Mouse (Mus musculus) intestine, embryonic 16.5 days (tissue): ENCODE results near the gene Cdc42bpb. TPM values are rescaled to one million over a fixed set of nuclear protein-coding genes. Genes with fewer than 3 reads are reported as not detected.

ENCODE experiments used
- ATAC-seq: fragments of 200-750 bp; cut with Nextera tagmentation; 2 replicates; pipeline ENCODE4 v1.8.0; 2017; ENCODE audit warnings: moderate TSS enrichment, moderate library complexity
- H3K27ac ChIP-seq: fragments of 300-500 bp; sonication (generic); 2 replicates; pipeline ENCODE4 v1.5.1; 2014; ENCODE audit warnings: mild to moderate bottlenecking, low read length
- H3K27me3 ChIP-seq: fragments of 300-500 bp; sonication (generic); replicated peaks from 2 replicates; pipeline ENCODE4 v1.6.1; 2014; ENCODE audit warnings: low read length, control low read depth, mixed read lengths; ENCODE audit not compliant: control insufficient read depth, insufficient read depth
- H3K36me3 ChIP-seq: fragments of 300-500 bp; sonication (generic); 2 replicates; pipeline ENCODE4 v1.6.1; 2014; ENCODE audit warnings: low read length, control low read depth; ENCODE audit not compliant: control insufficient read depth, insufficient read depth
- H3K4me1 ChIP-seq: fragments of 300-500 bp; sonication (generic); 2 replicates; pipeline ENCODE4 v1.6.1; 2014; ENCODE audit warnings: low read length, control low read depth, mixed read lengths; ENCODE audit not compliant: control insufficient read depth, insufficient read depth
- H3K4me2 ChIP-seq: fragments of 300-500 bp; sonication (generic); 2 replicates; pipeline ENCODE4 v1.6.1; 2014; ENCODE audit warnings: low read depth, low read length, control low read depth
- H3K4me3 ChIP-seq: fragments of 300-500 bp; sonication (generic); 2 replicates; pipeline ENCODE4 v1.5.1; 2014; ENCODE audit warnings: mild to moderate bottlenecking, low read length
- H3K9ac ChIP-seq: fragments of 300-500 bp; sonication (generic); 2 replicates; pipeline ENCODE4 v1.6.1; 2014; ENCODE audit warnings: low read depth, low read length
- H3K9me3 ChIP-seq: fragments of 300-500 bp; sonication (generic); 2 replicates; pipeline ENCODE4 v1.6.1; 2016; ENCODE audit warnings: low read length, control low read depth; ENCODE audit not compliant: control insufficient read depth
- WGBS: fragments of 180-500 bp; shearing (Covaris S2); extraction: QIAGEN DNeasy Blood & Tissue Kit; methylation state at CpG from one replicate; pipeline ENCODE4 v1.1.7; 2014; 5-methylcytosine and 5-hydroxymethylcytosine counted together
- polyA plus RNA-seq: library from polyadenylated mRNA; unstranded; fragments of >200 nt; fragmentation: Nextera tagmentation; extraction: Ambion mirVana; gene quantifications from 2 replicates; pipeline ENCODE4 v1.2.1, GENCODE M21; 2015

Cdc42bpb gene
- polyA plus RNA-seq, 1 experiment from 2014 or later, result 32.5 TPM

GRCm38 (mm10) chr12:111396997-111397396 is 19.5 kb upstream of the Cdc42bpb start:
- WGBS, result 56% methylated on average over 5 of the region's 5 CpGs
- H3K9me3 ChIP-seq, result no peaks in the 10 kb centered on the region
- H3K27ac ChIP-seq, result no peak overlapping the region
- no peak overlapping the region for H3K4me3 ChIP-seq
- no peaks in the 10 kb centered on the region for H3K36me3 ChIP-seq
- H3K9ac ChIP-seq, result no peak overlapping the region
- 0 out of 2 replicates have a peak, but pooled peaks cover 5% of the 10 kb centered on the region for H3K4me1 ChIP-seq
- H3K4me2 ChIP-seq, result no peak overlapping the region
- H3K27me3 ChIP-seq, result no peaks in the 10 kb centered on the region
- ATAC-seq, result no peak

- no peak overlapping the region for H3K27ac ChIP-seq
- no peaks in the 10 kb centered on the region for H3K9me3 ChIP-seq
- H3K27me3 ChIP-seq, result no peaks in the 10 kb centered on the region
- H3K36me3 ChIP-seq, result no peaks in the 10 kb centered on the region
- no peak for ATAC-seq
- no peak overlapping the region for H3K9ac ChIP-seq
- H3K4me3 ChIP-seq, result no peak overlapping the region
- no peak overlapping the region for H3K4me2 ChIP-seq
- WGBS, result 84% methylated on average over 6 of the region's 6 CpGs
- H3K4me1 ChIP-seq, result no peaks in the 10 kb centered on the region
These were observed 16.5 kb upstream of the Cdc42bpb start for GRCm38 (mm10) chr12:111394008-111394407.

- ATAC-seq, result peak; percentile 44; the same call in 1 of the 2 replicates
These were observed 9.6 kb upstream of the Cdc42bpb start for GRCm38 (mm10) chr12:111387146-111387545.

GRCm38 (mm10) chr12:111386642-111387120 is 9.2 kb upstream of the Cdc42bpb start:
- H3K9ac ChIP-seq, result peak overlapping the region; percentile 6; the same call in 1 of the 2 replicates
- H3K4me2 ChIP-seq, result 0 out of 2 replicates have a peak overlapping the region, but pooled peaks have one; percentile 5
- H3K9me3 ChIP-seq, result no peaks in the 10 kb centered on the region
- H3K4me1 ChIP-seq, result peaks cover 10% of the 10 kb centered on the region
- 29% methylated on average over 8 of the region's 8 CpGs for whole genome bisulfite sequencing
- peak overlapping the region; percentile 60 for H3K27ac ChIP-seq
- ATAC-seq, result peak; percentile 94
- H3K36me3 ChIP-seq, result no peaks in the 10 kb centered on the region
- H3K27me3 ChIP-seq, result no peaks in the 10 kb centered on the region
- no peak overlapping the region for H3K4me3 ChIP-seq

More at GRCm38 (mm10) chr12:111387146-111387545, 9.6 kb upstream of the Cdc42bpb start:
- H3K27me3 ChIP-seq, result no peaks in the 10 kb centered on the region
- H3K4me2 ChIP-seq, result no peak overlapping the region
- no peaks in the 10 kb centered on the region for H3K9me3 ChIP-seq
- no peak overlapping the region for H3K9ac ChIP-seq
- H3K36me3 ChIP-seq, result no peaks in the 10 kb centered on the region
- H3K4me1 ChIP-seq, result peaks cover 10% of the 10 kb centered on the region
- H3K4me3 ChIP-seq, result no peak overlapping the region
- 76% methylated on average over 4 of the region's 4 CpGs for WGBS
- H3K27ac ChIP-seq, result peak overlapping the region; percentile 66; the same call in 1 of the 2 replicates

- Histone ChIP-seq H3K27me3 (no peaks in the 10 kb centered on the region), H3K27ac (peak overlapping the region; percentile 60), H3K4me3 (no peak overlapping the region), H3K4me2 (no peak overlapping the region), H3K36me3 (no peaks in the 10 kb centered on the region), H3K4me1 (peaks cover 10% of the 10 kb centered on the region), H3K9me3 (no peaks in the 10 kb centered on the region), H3K9ac (no peak overlapping the region; the same call in 1 of the 2 replicates)
- peak; percentile 75 for ATAC-seq
- 79% methylated on average over 13 of the region's 13 CpGs for WGBS
These were observed 8.5 kb upstream of the Cdc42bpb start for GRCm38 (mm10) chr12:111385883-111386641.

GRCm38 (mm10) chr12:111378812-111379211 is 1.3 kb upstream of the Cdc42bpb start:
- Histone ChIP-seq H3K4me3 (peak overlapping the region; percentile 98), H3K9ac (peak overlapping the region; percentile 98), H3K36me3 (no peaks in the 10 kb centered on the region), H3K4me2 (peak overlapping the region; percentile 77), H3K9me3 (no peaks in the 10 kb centered on the region), H3K27ac (no peak overlapping the region), H3K27me3 (no peaks in the 10 kb centered on the region), H3K4me1 (peaks cover 29% of the 10 kb centered on the region)
- no peak for ATAC-seq
- 68% methylated on average over 12 of the region's 12 CpGs for WGBS

GRCm38 (mm10) chr12:111377986-111378490 is 520 bp upstream of the Cdc42bpb start:
- H3K4me1 ChIP-seq, result peaks cover 32% of the 10 kb centered on the region
- H3K27ac ChIP-seq, result peak overlapping the region; percentile 99
- no peaks in the 10 kb centered on the region for H3K9me3 ChIP-seq
- H3K4me2 ChIP-seq, result peak overlapping the region; percentile 77
- no peaks in the 10 kb centered on the region for H3K36me3 ChIP-seq
- H3K4me3 ChIP-seq, result peak overlapping the region; percentile 98
- peak; percentile 64 for ATAC-seq
- no peaks in the 10 kb centered on the region for H3K27me3 ChIP-seq
- WGBS, result under 1% methylated on average over 32 of the region's 32 CpGs
- peak overlapping the region; percentile 98 for H3K9ac ChIP-seq

- WGBS, result under 1% methylated on average over 48 of the region's 49 CpGs
- ATAC-seq, result peak; percentile 31
These were observed 639 bp downstream of the Cdc42bpb start for GRCm38 (mm10) chr12:111376826-111377331.

GRCm38 (mm10) chr12:111376053-111376452 is 1.5 kb downstream of the Cdc42bpb start:
- peak overlapping the region; percentile 89 for H3K4me2 ChIP-seq
- H3K9me3 ChIP-seq, result no peaks in the 10 kb centered on the region
- H3K27ac ChIP-seq, result peak overlapping the region; percentile 72
- no peak for ATAC-seq
- no peaks in the 10 kb centered on the region for H3K36me3 ChIP-seq
- H3K27me3 ChIP-seq, result no peaks in the 10 kb centered on the region
- peak overlapping the region; percentile 98 for H3K9ac ChIP-seq
- H3K4me1 ChIP-seq, result peaks cover 35% of the 10 kb centered on the region
- H3K4me3 ChIP-seq, result peak overlapping the region; percentile 98
- WGBS, result 13% methylated on average over 6 of the region's 6 CpGs

More at GRCm38 (mm10) chr12:111376826-111377331, 639 bp downstream of the Cdc42bpb start:
- no peaks in the 10 kb centered on the region for H3K27me3 ChIP-seq
- H3K4me1 ChIP-seq, result peaks cover 33% of the 10 kb centered on the region
- peak overlapping the region; percentile 89 for H3K4me2 ChIP-seq
- H3K9me3 ChIP-seq, result no peaks in the 10 kb centered on the region
- H3K9ac ChIP-seq, result peak overlapping the region; percentile 98
- H3K36me3 ChIP-seq, result no peaks in the 10 kb centered on the region
- H3K4me3 ChIP-seq, result peak overlapping the region; percentile 98
- peak overlapping the region; percentile 99 for H3K27ac ChIP-seq
